Mouse (Mus musculus): ENCODE data around the gene Bach2.

Bach2 gene

DNA sequence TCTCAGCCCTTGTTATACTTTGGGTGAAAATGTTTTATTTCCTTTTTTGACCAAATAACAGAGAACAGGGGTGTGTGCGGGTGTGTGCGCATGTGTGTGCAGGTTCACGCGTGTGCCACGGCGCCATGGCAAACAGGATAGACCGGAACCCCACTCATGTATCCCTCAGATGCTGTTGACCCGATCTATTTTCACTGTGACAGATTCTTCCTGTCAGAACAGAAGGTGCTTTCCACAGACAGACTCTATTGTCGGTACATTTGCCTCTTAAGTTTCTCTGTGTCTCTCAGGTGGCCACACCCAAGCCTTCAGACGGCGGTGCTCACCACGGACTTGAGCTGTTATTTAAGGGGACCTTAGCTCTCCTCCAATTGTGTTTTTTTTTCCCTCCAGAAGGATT, 97.1 kb downstream of the Bach2 start:
- DNase-seq = no peak

DNA sequence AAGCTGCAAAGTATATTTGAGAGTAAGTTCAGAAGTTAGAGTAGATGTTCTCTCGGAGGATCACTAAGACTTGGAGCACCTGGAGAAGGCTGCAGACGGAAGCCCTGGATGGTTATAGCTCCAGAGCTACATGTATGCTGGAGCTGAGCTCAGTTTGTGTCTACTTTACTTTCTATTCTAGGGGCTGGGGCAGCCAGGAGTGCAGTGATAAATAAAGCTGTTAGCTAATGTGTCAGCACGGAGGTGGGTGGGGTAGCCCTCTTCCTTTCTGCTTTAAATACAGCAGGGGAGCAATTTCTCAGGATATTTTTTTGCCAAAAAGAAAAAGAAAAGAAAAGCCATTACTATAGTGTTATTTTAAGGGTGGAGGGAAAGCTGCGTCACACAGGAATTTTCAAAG, 98.0 kb downstream of the Bach2 start:
- no peak for DNase-seq

DNA sequence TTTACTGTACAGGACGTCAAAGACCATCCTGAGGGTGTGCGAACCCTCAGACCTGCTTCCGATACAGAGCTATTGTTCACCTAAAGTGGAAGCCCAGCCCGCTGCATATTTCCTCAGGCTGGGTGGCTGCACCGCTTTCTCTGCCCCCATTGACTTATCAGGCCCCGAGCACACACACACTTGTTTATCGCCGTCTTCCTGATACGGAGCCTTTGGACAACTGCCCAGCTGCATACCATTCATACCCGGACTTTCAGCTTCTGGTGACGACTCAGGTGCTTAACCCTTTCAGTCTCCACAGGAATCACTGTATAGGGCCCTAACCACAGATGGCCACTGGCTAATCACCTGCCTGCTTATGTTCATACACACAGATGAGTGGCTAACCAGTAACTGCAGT, 99.0 kb downstream of the Bach2 start:
- no peak for DNase-seq

DNA sequence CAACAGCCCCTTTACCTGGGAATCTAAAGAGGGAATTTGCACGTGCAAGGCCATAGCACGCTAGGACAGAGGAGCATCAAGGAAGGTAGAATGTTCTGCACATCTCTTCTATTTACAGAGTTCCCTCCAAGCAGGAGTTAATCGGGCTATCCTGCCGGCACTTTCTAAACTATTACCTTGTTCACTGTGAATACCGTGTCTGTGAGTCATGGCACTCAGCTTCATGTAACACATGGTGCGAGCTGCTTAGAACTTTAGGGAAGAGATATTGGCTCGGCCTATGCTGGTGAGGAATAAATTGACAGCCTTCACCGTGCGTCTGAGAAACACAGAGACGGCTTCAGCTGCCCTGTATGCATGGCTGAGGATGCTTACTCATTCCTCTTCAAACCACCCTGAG, 99.8 kb downstream of the Bach2 start:
- DNase-seq = no peak

DNA sequence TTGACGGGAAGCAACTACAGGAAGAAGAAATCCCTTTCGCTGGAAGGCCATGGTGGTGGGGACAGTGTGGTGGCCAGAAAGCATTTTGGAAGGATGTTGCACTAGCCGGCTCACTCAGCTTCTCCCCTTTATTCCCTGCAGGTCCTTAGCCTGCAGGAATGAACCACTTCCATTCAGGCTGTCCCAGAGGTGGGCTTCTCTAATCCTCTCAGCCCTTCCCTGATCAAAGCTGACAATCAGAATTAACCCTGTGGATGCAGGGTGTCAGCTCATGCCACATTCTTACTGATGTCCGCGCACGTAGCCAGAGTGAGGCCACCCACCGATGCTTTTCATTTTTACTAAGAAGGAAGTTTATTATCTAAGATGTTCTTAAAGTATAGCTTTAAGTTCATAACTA, 102.2 kb downstream of the Bach2 start:
- DNase-seq = no peak

DNA sequence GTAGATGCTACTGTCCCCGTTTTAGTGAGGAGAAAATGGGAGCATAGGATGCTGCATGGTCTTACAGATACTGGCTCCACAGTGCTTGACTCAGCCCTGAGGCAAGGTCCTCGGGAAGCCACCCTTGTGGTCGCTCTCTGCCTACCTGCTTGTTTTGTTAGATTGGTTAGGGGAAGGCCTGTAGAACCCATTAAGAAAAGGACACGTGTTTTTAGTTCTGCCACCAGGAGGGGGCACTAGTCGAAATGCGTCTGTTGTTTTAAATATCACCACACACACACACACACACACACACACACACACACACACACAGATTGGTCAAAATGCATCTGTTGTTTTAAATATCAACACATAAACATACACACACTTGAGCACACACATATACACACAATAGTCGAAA, 103.7 kb downstream of the Bach2 start:
- no peak for DNase-seq

DNA sequence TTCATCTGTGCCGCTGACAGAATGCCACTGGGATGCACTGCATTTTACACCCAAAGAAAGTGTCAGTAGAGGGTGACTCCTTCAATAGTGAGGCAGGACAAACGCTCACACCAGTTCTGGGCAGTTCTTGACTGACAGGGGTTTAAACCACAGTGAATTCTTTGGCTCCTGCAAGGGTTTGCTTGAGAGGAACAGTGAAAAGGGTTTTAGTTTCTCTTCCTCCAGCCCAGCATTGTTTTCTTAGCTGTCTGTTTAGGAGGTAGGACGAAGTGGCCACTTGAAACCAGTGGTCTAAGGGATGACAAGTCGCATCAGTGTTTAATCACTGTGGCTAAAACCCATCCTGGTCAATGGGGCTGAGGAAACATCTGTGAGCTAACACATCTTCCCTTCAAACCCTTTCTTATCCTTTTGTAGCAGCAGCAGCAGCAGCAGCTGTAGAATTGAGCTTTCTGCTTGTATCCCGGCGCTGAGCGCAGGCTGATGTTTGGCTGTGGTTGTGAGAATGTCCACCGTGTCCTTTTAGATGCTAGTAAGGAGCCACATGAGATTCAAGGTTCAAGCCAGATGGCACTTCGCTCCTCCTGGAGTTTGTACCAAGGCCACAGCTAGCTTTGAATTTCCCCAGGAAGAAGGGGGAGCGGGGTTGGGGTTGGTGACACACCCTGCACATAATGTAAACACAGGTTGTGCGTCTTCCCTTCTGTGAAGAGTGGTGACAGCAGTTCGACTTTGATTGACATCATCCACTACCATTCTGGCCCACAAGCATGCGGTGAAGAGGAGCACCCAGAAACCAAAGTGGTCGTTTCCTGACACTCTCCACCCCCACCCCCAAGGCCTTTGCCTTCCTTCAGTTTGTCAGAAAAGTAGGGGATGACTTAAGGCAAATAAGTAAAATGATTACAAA, 104.9 kb downstream of the Bach2 start:
- no peak for DNase-seq

DNA sequence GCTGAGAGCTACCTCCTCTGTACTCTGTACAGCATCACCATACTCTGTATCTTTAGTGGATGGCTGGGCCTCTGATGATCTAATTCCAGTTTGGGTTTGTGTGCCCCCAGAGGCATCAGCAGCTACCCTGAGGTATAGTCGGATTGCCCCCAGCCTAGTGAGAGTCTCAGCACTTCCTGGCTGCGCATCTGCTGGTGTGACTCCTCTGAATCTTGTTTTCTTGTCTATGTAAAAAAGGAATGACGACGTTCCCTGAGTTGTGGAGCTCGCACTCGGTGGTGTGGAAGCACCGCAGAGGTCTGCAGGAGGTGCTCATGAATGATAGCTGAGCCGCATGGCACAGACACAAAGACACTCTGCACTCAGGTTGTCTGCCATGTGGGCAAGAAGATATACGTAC, 105.7 kb downstream of the Bach2 start:
- no peak for DNase-seq

DNA sequence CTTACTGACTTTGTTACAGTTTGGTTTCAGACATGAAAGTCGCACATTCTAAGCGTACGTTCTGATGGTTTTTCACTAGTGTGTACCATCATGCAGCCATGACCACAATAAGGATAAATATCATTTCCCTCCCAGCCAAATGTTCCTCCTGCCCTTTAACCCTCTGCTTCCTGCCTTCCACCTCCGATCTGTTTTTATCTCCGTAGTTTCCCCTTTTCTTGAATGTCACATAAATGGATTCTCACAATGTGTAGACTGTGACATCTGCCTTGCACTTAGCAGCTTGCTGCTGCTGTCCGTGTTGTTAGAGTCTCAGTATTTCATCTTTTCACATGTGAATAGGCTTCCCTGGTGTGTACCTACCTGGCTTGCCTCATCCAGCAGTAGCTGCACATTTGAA, 108.6 kb downstream of the Bach2 start:
- no peak for DNase-seq

DNA sequence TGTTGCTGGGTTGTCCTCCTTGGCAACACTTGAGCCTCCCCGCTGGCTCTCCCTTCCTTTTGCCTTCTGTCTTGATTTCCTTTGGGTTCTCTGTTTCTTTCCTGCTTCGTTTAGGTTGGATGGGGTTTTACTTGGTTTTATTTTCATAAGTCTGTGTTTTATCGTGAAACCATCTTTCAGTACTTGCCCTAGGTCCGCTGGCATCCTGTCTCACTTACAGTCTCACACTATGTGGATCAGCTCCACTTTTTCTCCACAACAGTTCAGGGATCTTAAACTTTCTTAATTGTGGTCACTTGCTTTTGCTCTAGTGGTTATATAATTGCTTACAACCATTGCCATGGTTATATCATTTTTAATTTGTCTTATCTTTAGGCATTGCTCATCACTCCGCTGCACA, 109.1 kb downstream of the Bach2 start:
- no peak for DNase-seq

DNA sequence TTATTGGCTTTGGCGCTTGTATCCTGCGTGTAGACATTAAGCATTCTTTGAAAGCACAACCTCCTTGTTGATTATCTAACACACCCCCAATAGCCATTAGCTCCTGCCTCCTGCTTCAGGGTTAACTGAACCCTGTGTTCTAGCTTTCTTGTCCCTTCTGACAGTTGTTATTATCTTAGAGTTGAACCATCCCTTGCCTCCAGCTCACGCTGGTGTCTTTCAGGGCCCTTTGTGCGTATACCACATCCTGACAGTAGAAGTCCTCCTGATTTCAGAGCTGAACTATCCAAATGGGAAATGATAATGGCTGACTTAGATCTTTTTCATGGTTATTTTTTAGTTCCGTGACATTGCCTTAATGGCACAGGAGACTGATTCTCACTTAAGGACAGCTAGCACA, 110.8 kb downstream of the Bach2 start:
- no peak for DNase-seq

DNA sequence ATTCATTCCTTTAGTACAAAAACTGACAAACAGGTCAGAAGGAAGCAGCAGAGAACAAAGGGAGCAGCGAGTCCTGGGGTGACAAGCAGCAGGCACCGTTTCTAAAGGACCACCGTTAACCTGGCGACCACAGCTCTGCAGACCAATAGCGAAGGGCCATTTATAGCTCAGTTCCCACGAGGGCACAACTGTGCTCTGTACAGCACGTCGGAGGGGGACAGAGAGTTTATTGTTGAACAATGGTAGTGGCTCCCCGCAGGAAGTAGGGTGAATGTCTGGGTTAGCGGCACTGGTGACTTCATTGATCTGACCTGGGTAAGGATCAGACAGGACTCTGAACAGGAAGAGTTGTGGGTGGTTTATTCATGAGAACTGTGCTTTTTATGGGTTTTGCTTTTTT, 112.6 kb downstream of the Bach2 start:
- no peak for DNase-seq

DNA sequence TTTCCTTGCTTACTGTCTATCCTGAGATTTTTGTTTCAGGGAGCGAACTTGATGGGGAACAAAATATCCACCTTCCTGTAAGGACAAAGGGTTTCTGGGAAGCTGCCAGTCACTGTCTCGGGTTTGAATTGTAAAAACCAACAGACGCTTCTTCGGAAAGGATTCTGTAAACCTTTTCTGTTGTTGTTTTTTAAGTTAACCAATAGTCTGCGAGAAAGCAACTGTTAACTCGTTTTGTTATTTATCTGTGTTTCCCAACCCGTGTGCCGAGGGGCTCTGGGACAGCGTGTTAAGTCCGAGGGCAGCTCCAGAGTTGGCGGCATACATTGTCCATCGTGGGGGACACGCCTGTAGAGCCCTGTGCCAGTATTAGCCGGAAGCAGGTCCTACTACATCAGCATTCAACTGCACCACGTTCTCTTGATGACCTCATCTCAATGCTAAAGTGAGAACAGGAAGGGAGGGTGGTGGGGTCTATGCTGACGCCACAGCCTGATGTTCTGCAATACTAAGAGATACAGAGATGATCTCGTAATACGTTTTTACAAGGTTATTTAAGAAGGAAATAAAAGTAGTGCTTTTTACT, 113.2 kb downstream of the Bach2 start:
- DNase-seq = no peak

DNA sequence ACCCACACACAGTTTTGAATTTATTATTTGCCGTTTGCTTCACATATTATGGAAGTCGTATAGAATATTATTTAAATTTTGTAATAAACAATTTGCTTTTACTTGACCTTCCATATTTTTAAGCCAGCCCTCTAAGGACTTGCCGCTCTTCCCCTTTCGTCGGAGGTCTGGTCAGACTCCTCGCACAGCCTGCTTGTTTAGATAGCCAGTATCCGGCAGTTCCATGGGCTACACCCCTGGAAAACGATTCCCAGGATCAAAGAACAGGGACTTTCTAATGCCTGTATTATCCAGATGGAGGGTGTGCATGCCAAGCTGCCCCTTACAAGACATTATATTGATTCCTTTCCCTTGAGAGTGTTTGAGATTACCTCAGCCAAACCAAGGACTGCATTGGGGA, 113.8 kb downstream of the Bach2 start:
- no peak for DNase-seq

DNA sequence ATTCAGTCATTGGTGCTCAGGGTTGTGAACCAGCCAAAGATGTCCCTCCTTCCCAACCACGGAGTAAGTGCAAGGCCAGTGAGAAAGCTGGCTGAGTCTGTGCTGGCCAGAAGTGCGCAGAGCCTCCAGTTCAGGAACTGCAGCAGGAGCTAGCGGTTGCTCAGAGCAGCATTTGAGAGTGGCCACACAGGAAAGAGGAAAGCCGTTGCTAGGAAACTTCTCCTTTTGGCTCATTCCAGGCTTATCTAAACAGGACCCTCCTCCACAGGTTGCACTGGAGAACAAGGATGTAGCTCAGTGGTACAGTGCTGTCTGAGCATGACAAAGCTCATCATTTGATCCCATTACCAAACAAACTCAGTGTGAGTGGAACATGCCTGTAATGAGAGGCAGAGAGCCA, 114.2 kb downstream of the Bach2 start:
- DNase-seq = no peak

DNA sequence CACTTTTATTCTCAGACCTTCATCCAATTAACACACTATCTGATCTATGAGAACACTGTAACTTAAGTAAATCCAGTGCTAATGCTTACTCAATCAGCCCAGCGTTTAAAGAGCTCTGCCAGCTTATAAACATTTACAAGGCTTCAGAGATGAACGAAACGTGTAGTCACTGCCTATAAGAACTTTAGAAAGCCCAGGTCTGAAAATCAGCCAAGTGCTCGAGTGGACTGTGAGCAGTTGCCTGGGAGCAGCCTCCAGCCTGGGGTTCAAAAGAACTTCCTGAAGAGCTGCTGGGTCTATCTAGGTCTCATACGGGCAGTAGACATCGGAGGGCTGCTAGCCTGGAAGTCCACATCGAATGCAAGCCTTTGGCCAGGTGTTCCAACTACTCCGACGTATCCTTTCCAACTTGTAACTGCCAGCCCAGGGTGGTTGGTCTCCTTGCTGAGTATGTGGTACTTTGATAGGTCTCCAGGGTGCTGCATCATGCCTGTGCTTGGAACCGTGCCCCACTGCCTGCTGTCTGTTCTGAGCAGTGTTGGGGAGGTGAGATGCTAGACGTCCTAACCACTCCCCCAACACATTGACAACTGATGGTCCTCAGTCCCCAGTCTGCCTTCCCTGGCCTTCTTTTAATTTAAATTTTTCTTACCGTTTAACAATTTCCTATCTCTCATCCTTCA, 117.5 kb downstream of the Bach2 start:
- no peak for DNase-seq

DNA sequence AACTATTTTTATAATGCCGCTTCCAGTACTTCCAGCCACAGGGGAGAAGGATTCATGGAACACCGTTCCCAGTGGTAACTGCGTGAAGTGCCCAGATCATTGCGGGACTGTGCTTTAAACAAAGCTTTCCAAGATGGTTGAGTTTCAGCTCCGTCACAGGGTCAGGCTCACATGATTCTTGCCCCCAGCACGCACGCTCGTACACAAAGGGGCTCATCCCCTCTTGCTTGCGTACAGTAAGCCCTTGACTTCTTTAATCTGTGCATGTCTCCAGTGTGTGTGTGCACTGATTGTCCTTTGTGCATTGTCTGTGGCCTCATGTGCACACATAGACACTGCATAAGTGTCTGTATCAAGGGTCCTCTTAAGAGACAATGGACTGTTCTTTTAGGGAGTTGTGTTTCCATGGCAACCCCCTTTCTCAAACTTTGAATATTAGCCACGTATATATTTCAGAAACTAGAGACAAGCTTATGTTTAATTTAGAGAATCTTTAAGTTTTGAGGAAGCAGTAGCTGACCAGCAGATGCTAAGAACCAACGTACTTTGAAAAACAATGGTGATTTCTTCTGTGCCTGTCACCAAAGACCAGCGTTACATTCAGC, 119.5 kb downstream of the Bach2 start:
- DNase-seq = no peak

DNA sequence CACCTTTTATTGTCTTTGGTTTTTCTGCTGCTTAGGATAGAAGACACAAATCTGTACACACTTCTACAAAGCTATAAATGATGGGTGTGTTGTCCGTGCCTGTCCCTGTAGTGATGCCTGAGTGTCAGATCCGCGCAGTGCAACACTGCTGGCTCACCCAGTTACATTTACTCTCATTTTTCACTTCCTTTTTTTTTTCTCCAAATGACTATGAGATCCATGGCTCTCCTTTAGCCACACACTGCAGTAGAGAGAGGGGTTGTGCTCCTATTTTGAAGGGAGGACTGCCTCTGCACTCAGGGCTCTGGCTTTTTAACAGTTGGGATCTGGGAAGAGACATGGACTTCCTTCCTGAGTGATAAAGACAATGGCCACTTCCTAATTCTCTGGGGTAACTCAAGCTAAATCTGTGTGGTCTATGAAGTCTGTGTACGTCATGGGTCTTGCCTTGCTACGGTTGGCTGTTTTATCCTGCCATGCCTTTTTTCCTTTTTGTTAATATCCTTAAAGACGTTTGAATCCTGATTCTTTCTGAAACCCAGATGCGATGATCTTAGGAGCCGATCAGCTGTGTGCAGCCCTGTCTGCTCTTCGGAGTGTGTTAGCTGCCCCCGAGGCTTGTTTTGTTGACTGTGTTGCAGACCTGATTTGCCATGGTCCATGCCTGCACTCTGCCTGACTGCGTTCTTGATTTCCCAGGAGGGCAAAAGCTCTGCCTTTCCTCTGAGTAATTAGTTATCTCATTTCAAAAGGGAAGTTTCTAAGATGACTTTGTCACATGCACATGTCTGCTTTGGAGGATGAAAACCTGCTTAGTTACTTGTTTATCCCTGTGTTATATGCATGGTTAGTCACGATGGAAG, 120.2 kb downstream of the Bach2 start:
- DNase-seq = no peak

DNA sequence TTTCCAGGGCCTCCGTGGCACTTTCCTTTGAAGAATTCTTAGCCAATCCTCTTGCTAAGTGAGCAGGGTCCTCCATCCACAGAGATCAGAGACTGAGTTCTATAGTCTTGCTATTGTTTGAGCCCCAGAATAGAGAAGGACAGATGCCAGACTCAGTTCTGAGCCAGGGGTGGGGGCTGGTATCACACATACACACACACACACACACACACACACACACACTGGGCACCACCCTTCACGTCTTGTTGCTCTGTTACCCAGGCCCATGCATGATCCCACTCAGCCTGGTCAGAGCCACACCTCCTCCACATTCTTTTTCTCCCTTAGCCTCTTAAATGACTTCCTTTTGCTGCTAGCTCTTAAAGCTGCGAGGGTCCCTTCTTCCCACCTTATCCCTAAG, 121.0 kb downstream of the Bach2 start:
- no peak for DNase-seq

DNA sequence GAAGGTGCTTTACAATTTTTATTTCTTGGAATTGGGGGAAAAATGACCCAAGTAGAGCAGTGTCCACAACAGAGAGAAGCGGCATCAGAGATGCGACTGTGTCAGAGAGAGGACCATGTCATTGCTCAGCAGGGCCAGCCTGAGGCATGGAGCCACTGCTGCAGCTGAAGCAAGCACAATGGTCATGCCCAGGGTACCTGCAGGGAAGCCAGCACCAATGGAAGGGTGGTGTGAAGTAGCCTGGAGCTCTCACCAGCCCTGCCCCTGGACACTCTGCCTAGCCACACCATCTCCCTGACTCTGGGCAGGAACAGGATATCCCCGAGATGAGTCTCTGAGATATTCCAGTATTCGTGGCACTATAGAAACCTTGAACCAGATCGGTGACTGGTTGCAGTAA, 121.9 kb downstream of the Bach2 start:
- no peak for DNase-seq

DNA sequence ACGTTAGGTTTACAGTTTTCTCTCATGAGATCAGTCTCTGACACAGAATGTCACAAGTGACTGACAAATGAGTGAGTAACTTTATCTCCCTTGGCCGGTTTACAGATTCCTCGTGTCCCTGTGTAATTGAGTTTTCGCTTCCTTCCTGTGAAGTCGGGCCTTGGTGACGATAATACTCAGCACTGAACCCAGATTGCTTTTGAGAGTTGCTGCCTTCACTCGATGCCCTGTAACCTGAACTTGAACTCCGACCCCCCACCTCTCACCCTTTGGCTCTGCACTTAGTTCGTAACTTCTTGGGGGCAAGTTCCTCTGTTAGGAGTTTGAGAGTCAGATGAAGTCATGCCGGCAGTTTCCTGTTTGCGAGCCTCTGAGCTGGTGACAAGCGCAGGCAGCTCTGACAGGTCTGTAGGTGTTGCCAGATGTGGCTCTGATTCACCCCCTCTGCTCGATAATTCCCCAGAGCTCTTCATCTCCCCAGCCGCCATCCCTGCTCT, 124.9 kb downstream of the Bach2 start:
- DNase-seq = no peak

DNA sequence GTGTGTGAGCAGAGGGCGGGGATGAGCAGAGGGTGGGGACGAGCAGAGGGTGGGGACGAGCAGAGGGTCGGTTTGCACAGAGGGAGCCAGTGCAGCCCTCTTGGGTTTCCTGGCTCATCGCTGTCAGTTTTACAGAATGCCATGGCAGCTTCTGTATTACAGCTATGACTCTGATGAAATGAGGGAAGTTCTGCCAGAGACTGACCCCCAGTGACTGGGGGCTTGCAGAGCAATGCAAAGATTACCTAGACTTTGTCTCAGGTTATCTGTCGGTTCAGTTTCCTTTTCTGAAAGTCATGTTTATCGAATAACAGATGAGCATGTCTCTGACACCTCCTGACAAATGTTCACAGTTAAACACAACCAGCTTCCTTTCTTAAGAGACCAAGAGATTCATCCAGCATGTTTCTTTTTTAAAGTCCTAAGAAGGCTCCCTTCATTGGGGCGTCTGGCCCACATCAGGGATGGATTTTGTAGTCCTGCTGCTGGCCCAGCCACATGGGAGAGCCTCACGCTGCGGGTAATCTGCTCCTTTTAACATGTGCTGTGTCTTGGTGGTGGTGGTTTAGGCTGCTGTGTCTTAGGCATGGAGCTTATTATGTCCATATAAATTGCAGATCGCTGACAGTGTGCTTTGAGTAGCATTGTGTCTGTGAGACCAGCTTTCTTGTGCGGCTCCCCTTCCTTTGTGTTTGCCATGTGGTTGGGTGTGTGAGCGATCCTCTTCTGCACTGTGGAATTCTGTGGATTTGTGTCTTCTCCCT, 126.7 kb downstream of the Bach2 start:
- DNase-seq = no peak

Measured in cerebellum, adult 11-12 months (tissue).